Mouse (Mus musculus) left cerebral cortex, postnatal 36 days (tissue): ENCODE measurements at regions not wholly inside any gene's neighbourhood (a gene's known extent, or its start where the extent isn't known, plus 50 kb on each side); places are given as distances from the start of the nearest gene placed in this dataset.
A peak's percentile ranks its signal among the peaks of the same experiment; 100 is the strongest.

Experiments
- DNase-seq, 2 experiments: peaks; one replicate each; pipeline ENCODE4 v3.0.0; 2021 to 2022; ENCODE audit warnings: low spot score in 2 of 2, mixed read lengths in 1 of 2
- intact Hi-C: fragments of 180-260 bp; cut with DNase I; formaldehyde crosslinking; loops from one replicate; pipeline ENCODE4 v1.15.1; 2025

DNA sequence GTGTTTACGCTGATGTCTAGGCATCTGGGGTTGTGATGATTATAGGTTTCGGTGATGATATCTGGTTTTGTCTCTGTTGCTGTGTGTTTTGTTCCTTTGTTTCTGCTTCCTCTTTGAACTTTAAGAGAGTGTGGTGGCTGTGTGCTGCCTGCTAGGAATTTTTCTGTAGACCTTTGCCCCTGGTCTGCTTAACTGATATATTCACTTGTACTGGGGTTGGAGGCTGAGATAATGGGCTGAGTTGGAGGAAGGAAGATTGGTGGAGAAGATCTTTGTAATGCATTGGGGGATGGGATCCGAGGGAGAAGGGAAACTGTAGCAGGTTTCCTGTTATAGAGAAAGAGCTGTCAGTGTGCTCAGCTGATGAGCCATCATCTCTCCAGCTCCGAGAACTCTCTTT is 55.8 kb downstream of the Mid1ip1 start:
- intact Hi-C loops: no loop called here

GRCm38 (mm10) chrX:10775714-10776515 is 61.1 kb downstream of the Mid1ip1 start:
- intact Hi-C loops: no loop called here
- no peak for DNase-seq

More for the DNA sequence above, 55.8 kb downstream of the Mid1ip1 start:
- no peak for DNase-seq

DNA sequence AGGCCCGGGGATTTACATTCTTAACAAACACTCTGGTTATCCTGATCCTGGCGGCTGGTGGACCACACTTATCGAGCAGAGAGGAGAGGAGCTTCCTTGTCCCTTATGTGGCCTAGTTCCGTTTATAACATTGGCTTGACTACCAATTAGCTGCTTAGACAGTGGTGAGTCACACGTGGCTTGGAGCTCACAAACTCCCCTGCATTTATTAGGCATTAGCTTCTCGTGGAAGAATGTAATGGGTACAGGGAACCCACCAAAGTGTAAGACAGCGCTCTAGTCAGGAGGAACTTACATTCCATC is 61.7 kb downstream of the Mid1ip1 start:
- DNase-seq: no peak

GRCm38 (mm10) chrX:10778014-10778413 is 63.2 kb downstream of the Mid1ip1 start:
- no peak for DNase-seq
- intact Hi-C loops: no loop called here

More for the DNA sequence above, 61.7 kb downstream of the Mid1ip1 start:
- intact Hi-C loops: no loop called here

GRCm38 (mm10) chrX:10786359-10786758 is 71.5 kb downstream of the Mid1ip1 start:
- DNase-seq: no peak
- intact Hi-C loops: no loop called here

DNA sequence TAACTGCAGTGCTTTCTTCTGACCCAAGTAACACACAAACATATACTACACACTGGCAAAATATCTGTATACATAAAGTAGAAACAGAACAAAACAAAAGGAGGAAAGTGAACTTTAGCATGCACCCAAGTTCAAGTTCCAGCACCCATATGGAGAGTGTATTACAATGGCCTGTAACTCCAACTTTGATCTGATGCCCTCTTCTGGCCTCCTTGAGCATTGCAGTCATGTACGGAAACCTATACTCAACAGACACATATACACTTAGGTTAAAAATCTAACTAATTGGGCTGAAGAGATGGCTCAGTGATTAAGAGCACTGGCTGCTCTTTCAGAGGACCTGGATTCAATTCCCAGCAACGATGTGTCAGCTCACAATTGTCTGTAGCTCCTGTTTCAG is 72.2 kb downstream of the Mid1ip1 start:
- intact Hi-C loops: no loop called here
- no peak for DNase-seq

DNA sequence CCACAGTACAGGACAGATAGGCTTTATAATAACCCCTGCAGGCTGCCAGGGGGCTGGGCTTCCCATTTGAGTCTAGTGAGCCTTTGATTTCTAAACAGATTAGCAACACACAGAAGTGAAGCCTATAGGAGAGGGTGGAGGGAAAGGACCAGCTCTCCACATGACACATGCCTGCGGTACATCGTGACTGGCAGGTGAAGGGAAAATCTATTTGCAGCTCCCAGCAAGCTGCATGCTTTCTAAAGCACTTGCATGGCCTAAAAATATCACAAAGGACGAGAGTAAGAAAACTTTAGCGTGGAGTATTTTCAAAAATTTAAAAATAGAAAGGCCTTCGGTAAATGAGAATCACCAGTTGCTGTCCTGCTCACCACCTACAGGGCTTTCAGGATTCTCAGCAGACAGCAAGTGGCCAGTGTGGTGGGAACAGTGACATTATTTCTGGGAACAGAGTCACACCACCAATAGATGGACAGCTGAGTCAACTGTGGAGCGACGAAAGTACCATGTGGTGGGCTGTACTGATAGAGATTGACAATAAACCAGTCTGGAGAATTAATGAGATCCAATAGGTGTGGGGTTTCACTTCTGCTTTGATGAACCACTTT is 105.6 kb downstream of the Mid1ip1 start:
- intact Hi-C loops: no loop called here
- peak; percentile 2 to 4 for DNase-seq

- no peak for DNase-seq
These were observed 118.9 kb downstream of the Mid1ip1 start for GRCm38 (mm10) chrX:10833681-10834080.

GRCm38 (mm10) chrX:10857089-10857488 is 142.3 kb downstream of the Mid1ip1 start:
- no peak for DNase-seq
- intact Hi-C loops: no loop called here

More at GRCm38 (mm10) chrX:10833681-10834080, 118.9 kb downstream of the Mid1ip1 start:
- intact Hi-C loops: no loop called here

DNA sequence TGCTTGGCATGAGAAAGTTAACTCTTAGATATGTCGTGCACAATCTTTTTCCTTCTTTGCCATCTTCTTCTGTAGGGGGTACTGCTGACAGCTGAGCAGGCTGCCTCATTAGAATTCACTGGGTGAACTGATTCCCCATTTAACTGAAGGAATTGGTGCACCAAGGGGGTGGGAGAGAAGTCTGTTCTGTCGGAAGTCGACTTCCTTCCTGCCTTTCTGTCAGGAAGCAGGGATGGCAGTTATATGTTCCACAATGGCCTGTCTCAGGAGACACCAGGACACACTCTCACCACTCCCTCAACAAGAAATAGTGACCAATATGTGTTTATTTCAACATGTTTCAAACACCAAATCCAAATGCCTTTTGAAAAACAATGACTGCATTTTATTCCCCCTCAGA is 142.9 kb downstream of the Mid1ip1 start:
- intact Hi-C loops: no loop called here
- no peak for DNase-seq

DNA sequence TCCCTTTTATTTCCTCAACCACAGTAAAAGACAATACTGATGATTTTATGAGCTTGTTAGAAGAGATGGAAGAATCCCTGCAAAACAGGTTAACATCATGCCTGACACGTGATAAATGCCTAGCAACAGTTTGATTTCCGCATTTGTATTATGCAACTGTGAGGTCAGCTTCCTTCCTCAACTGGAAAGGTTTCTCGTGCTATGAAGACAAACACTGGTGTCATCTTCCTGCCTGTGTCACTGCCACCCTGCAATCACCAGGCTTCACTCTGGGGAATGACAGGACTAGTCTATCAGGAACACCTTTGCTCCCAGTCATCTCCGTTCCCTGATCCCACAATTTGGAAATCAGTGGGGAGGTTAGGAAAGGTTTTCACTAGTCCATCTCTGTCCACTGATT is 156.8 kb downstream of the Mid1ip1 start:
- no peak for DNase-seq
- intact Hi-C loops: no loop called here

- intact Hi-C loops: no loop called here
- DNase-seq: no peak
These were observed 163.0 kb downstream of the Mid1ip1 start for GRCm38 (mm10) chrX:10877856-10878255.

- intact Hi-C loops: no loop called here
- no peak for DNase-seq
These were observed 164.1 kb downstream of the Mid1ip1 start for GRCm38 (mm10) chrX:10878922-10879321.

GRCm38 (mm10) chrX:10883729-10884464 is 169.1 kb downstream of the Mid1ip1 start:
- DNase-seq: no peak
- intact Hi-C loops: no loop called here

- intact Hi-C loops: no loop called here
- DNase-seq: no peak
These were observed 178.0 kb downstream of the Mid1ip1 start for GRCm38 (mm10) chrX:10892815-10893214.

DNA sequence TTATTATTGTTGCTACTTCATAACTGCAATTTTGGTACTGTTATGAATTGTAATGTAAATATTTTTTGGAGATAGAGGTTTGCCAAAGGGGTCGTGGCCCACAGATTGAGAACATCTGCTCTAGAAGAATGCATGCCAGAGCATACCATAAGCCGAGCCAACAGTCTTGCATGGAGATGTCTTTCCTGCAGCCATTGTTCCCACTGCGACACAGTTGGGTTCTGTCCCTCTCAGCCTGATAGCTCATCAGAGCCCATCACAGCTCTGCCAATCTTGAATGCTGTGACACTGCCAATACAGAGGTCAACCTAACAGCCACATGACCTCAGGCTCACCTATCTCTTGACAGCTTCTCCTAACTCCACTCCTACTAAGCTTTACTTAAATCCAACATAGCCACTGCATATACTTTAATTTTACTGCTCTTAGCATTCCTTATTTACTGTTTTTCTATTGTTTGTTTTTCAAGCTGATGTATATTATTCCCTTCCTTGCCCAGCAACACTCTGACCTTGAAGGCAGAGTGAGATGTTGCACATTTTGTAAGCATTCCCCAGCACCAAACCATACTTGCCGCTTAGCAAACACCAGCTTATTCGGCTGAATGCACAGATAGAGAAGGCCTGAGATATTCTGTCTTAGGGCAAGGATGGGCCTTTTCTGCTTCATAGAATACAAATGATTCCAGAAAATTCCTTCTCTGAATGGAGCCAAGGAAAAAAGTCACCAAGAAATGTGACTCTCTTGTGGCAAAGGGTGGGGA is 181.6 kb downstream of the Mid1ip1 start:
- intact Hi-C loops: no loop called here
- DNase-seq: no peak

GRCm38 (mm10) chrX:10902686-10903085 is 187.9 kb downstream of the Mid1ip1 start:
- intact Hi-C loops: no loop called here

GRCm38 (mm10) chrX:10904072-10904471 is 189.3 kb downstream of the Mid1ip1 start:
- intact Hi-C loops: no loop called here
- no peak for DNase-seq

More at GRCm38 (mm10) chrX:10902686-10903085, 187.9 kb downstream of the Mid1ip1 start:
- DNase-seq: no peak

- DNase-seq: no peak
- intact Hi-C loops: no loop called here
These were observed 190.1 kb downstream of the Mid1ip1 start for GRCm38 (mm10) chrX:10904889-10905288.
